Mouse (Mus musculus): ENCODE data around the gene 1110059G10Rik. TPM values are rescaled to one million over a fixed set of nuclear protein-coding genes. Genes with fewer than 3 reads are reported as not detected.

1110059G10Rik gene
- total RNA-seq (2021) = 10 to 100 TPM; 21.2 to 23.6 TPM
- long read RNA-seq, experiment 1, partial matches to known transcripts = 3 of 7 reads
- long read RNA-seq, experiment 1, other reads (novel, unspliced or antisense) = 0 of 7 reads
- long read RNA-seq, experiment 2, transcript 1110059G10Rik-201 (3 exons, 3,361 nt) = major isoform, 8 of 10 reads
- long read RNA-seq, experiment 2, partial matches to known transcripts = 1 of 10 reads
- long read RNA-seq, experiment 2, other reads (novel, unspliced or antisense) = 1 of 10 reads

DNA sequence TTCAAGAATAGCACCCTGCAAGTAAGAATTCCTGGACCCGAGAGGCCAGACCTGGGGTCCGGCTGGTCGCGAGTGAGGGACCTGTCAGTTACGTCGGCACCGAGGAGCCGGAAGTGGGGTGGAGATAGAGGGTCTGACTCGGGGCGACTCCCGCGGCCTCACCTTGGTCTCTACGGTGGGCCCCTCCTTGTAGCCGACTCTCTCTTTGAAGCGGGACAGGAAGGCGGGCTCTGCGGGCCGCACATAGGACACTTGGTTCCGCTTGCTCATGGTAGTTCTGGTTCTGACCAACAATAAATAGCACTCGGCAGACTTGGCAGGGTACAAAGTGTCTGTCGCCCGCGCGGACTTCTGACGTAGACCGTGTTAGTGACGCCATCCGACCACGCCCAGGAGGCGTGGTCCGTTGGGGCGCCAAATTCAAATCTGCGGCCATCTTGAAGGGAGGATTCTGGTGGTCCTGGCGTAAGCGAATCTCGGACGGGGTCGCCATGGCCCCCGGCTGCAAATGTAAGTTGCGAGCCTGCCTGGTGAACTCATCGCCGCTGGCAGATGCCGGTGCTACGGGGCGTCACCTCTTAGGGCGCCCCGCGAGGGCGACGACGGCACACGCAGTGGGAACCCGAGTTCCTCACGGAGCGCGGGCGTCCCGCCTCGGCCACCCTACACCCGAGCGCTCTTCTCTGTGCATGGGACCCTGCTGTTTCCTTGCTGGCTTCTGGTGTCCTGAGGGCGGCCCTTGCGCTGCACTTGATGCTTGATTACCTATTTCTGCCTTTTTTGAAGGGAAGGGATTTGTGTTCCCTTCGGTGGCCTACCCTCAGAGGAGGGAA, at the start of gene 1110059G10Rik, which contains the start of gene Kif15:
Gene 1110059G10Rik (minus strand): TSS at position 358 of the 833 bp plus-strand sequence.
Gene Kif15 (plus strand): TSS at position 404 of the 833 bp plus-strand sequence.
- DNase-seq (ENCODE audit: low spot score in 2 of 2) = peak; percentile 89 to 95
- TF ChIP-seq CTCF (conservative IDR thresholded peaks at IDR 0.05) = peak; percentile 62
- Histone ChIP-seq H3K4me3 (peak within 1 kb of the TSS; percentile 69), H3K27ac (peak within 1 kb of the TSS; percentile 95)

GRCm38 (mm10) chr9:122999193-122999586, 48.4 kb upstream of the 1110059G10Rik start:
- H3K4me3 ChIP-seq = no peak overlapping the region
- H3K27ac ChIP-seq = no peak overlapping the region
- DNase-seq (ENCODE audit: low spot score in 2 of 2) = no peak
- TF ChIP-seq CTCF (conservative IDR thresholded peaks at IDR 0.05) = no peak

DNA sequence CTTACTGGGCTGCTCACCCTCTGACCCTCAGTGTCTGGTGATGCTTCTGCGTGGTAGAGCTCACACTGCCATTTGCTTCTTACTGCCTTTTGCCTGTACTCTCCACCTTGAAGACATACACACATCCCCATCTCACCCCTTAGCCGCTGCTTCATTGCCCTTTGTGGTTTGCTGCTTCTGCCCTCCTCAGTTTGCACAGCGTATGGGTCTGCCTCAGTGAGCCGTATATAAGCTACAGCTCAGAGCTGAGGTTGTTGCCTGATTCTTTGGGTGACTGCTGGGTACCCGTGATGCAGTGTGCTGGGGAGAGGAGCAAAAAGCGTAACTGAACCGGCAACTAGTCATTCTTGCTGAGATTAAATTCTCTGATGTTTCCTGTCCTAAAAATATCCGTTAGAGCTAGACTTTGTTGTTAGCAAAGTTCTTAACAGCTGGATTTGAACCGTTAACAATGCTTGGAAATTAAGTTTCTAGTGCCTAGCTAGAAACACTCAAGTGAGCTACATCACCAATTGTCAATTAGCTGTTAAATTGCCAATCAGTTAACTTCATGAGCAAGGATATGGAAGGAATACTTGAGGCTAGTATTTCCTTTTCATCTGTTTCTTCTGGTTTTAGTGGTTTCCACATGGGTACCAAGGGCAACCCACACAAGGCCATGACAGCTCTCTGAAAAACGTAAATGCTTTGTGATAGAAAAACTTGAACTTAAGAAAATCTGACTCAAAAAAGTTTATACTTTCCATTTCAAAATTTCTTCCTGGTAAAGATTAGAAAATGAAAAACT, 47.8 kb upstream of the 1110059G10Rik start:
- no peak overlapping the region for H3K27ac ChIP-seq
- TF ChIP-seq CTCF (conservative IDR thresholded peaks at IDR 0.05) = no peak

DNA sequence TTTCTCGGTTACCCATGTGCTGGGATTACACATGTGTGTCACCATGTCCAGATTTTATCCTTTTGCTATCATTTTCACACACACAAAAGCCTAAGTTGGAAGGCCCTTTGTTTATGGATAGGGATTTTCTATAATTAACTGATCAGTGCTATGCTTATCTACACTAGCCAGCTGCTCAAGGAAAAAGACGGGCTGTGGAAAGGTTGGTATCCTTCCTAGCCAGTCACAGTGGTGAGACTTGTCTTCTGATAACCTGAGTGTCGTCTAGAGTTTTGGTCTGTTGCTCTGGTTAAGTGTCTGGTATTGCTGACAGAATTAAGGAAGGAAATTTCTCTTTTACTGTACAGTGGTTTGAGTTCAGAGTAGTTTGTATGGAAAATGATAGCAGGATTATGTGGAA, 21.9 kb downstream of the 1110059G10Rik start:
- no peak for TF ChIP-seq CTCF (conservative IDR thresholded peaks at IDR 0.05)
- Histone ChIP-seq H3K4me3 (no peak overlapping the region), H3K27ac (no peak overlapping the region)
- no peak for DNase-seq (ENCODE audit: low spot score in 2 of 2)

More for the DNA sequence above, 47.8 kb upstream of the 1110059G10Rik start:
- H3K4me3 ChIP-seq = no peak overlapping the region
- no peak for DNase-seq (ENCODE audit: low spot score in 2 of 2)

DNA sequence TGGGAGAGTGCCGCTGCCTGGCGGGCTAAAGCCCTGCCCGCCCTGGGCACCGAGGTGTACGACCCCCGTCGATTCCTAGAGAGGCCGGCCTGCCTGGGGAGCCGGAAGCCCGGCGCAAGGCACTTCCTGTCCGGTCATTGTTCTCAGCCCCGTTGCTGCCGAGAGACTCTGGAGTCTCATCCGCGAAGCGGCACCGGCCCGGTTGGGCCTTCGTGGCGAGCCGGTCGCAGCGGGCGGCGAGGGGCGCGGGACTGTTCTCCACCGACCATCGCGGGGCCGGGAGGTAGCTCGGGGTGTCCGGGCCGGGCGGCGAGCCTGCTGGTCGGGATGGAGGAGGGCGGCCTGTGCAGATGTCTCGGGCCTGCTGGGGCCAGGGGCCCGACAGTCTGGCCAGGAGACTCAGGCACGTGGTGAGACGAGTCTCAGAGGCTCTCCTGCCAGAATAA, 27.8 kb downstream of the 1110059G10Rik start, which contains the start of gene Zfp105:
Gene Zfp105 (plus strand): TSS at position 137 of the 446 bp plus-strand sequence.
- TF ChIP-seq CTCF (conservative IDR thresholded peaks at IDR 0.05) = 0 out of 2 replicates have a peak, but pooled peaks have one; percentile 4
- peak; percentile 29 to 64 for DNase-seq (ENCODE audit: low spot score in 2 of 2)
- H3K27ac ChIP-seq = peak within 1 kb of the TSS; percentile 79
- peak within 1 kb of the TSS; percentile 86 for H3K4me3 ChIP-seq

- H3K27ac ChIP-seq = peak overlapping the region; percentile 79
- TF ChIP-seq CTCF (conservative IDR thresholded peaks at IDR 0.05) = no peak
- DNase-seq (ENCODE audit: low spot score in 2 of 2) = no peak
- peak overlapping the region; percentile 86 for H3K4me3 ChIP-seq
These were observed 28.4 kb downstream of the 1110059G10Rik start for GRCm38 (mm10) chr9:122922436-122922835.

GRCm38 (mm10) chr9:122902717-122903535, 47.9 kb downstream of the 1110059G10Rik start:
- DNase-seq (ENCODE audit: low spot score in 2 of 2) = peak; percentile 39 to 43
- Histone ChIP-seq H3K4me3 (peak overlapping the region; percentile 60), H3K27ac (peak overlapping the region; percentile 11; the same call in 1 of the 2 replicates)
- TF ChIP-seq CTCF (conservative IDR thresholded peaks at IDR 0.05) = no peak

GRCm38 (mm10) chr9:122901047-122901446, 49.8 kb downstream of the 1110059G10Rik start:
- TF ChIP-seq CTCF (conservative IDR thresholded peaks at IDR 0.05) = no peak
- Histone ChIP-seq H3K27ac (no peak overlapping the region), H3K4me3 (no peak overlapping the region)
- no peak for DNase-seq (ENCODE audit: low spot score in 2 of 2)

Other genes with a start within 250 kb of the 1110059G10Rik start
- gene Topaz1, start 203.7 kb downstream of the 1110059G10Rik start, total RNA-seq (2021) = not detected
- 10 to 100 TPM; 20.5 to 22.1 TPM for gene Tcaim, start 145.5 kb downstream of the 1110059G10Rik start, total RNA-seq (2021)
- not detected for gene Gm35549, start 107.0 kb downstream of the 1110059G10Rik start, total RNA-seq (2021)
- gene Zfp445, start 85.0 kb downstream of the 1110059G10Rik start, total RNA-seq (2021) = 100 to 1,000 TPM; 170 to 186 TPM
- gene Zkscan7, start 65.3 kb downstream of the 1110059G10Rik start, total RNA-seq (2021) = 1 to 10 TPM; 5.2 TPM
- 1 to 10 TPM; 7.5 to 8.3 TPM for gene Zfp105, start 27.9 kb downstream of the 1110059G10Rik start, total RNA-seq (2021)
- gene Kif15, start within 50 bp of the 1110059G10Rik start, total RNA-seq (2021) = 1 to 10 TPM in 1 of 2 experiments, under 1 TPM in 1; 0.79 to 1.6 TPM
- gene Tmem42, start 70.3 kb upstream of the 1110059G10Rik start, total RNA-seq (2021) = 10 to 100 TPM; 24.1 to 25.1 TPM
- 1 to 10 TPM; 2.9 to 3.7 TPM for gene Tgm4, start 83.7 kb upstream of the 1110059G10Rik start, total RNA-seq (2021)
- 10 to 100 TPM; 57.5 to 61.9 TPM for gene Zdhhc3, start 162.2 kb upstream of the 1110059G10Rik start, total RNA-seq (2021)
- gene Exosc7, start 162.2 kb upstream of the 1110059G10Rik start, total RNA-seq (2021) = 10 to 100 TPM; 40.1 to 40.9 TPM
- gene Clec3b, start 199.9 kb upstream of the 1110059G10Rik start, total RNA-seq (2021) = 1 to 10 TPM; 2.2 to 4.3 TPM